In the genomic region with DNA sequence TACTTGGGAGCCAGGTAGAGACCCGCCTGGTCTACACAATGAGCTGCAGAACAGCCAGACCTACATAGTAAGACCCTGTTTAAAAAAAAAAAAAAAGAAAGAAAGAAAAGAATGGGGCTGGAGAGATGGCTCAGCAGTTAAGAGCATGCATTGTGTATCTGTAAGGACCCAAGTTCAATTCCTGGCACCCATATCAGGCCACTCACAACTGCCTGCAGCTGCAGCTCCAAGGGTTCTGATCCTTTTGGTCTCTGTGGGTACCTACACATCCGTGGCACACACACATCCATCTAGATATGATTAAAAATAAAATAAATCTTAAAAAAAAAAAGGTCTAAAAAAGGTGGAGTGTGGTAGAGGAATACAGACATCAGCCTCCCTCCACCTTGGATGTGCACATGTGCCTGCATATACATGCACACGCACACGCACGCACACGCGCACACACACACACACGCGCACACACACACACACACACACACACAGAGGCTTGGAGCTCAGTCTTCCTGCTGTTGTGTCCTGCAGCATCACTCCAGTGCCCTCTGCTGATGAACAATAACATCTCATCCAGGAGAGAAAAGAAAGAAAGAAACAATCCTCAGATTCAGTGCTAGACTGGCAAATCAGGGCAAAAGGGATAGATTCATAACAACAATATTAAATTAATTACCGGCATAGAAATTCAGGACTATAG, we compare ENCODE assay signal across 10 mouse cellular contexts. TPM values are rescaled to one million over a fixed set of nuclear protein-coding genes. Genes with fewer than 3 reads are reported as not detected.
DNase-seq lines count a peak whose midpoint lies in the region; ATAC-seq and TF ChIP-seq lines count a peak whose summit lies in the region.
"Had no signal": no experiment of that assay in that cellular context is flagged by ENCODE, and none has a peak within 500 bp of the region (broad histone marks: within the 10 kb centered on the region; RNA-seq: fewer than 3 reads in every experiment).

No protein-coding gene starts in this region.

- TF ChIP-seq POLR2A in kidney, adult 2 months (IDR thresholded peaks at IDR 0.05; ENCODE audit: low read depth, low read length) = no peak

- 83% methylated on average over 10 of the region's 10 CpGs for WGBS in kidney, adult 2 months

- no peaks in the 10 kb centered on the region for H3K4me1 ChIP-seq in kidney, adult 2 months (ENCODE audit: control insufficient read depth, insufficient read depth, low read length)
- H3K4me1 ChIP-seq: embryonic facial prominence, embryonic 15.5 days had no signal

- TF ChIP-seq CTCF in kidney, adult 2 months (conservative IDR thresholded peaks at IDR 0.05; ENCODE audit: insufficient read depth, insufficient read length, low read depth, low read length) = peak; percentile 30; the same call in 1 of the 2 replicates

- H3K27me3 ChIP-seq in kidney, adult 2 months (replicated peaks; ENCODE audit: control insufficient read depth, insufficient read depth, low read length) = no peaks in the 10 kb centered on the region
- H3K27me3 ChIP-seq: embryonic facial prominence, embryonic 15.5 days had no signal

- ATAC-seq in CD4-positive, CD25-positive, alpha-beta regulatory T cell, adult 4 months = no peak

- H3K4me3 ChIP-seq in kidney, adult 2 months (ENCODE audit: insufficient read depth, low read depth, low read length) = no peak overlapping the region
- H3K4me3 ChIP-seq: embryonic facial prominence, embryonic 15.5 days had no signal

- H3K27ac ChIP-seq in kidney, adult 2 months (ENCODE audit: insufficient read depth, low read depth, low read length) = no peak overlapping the region
- H3K27ac ChIP-seq: embryonic facial prominence, embryonic 15.5 days had no signal

- H3K36me3 ChIP-seq in kidney, adult 2 months (ENCODE audit: control insufficient read depth, insufficient read depth, low read length) = no peaks in the 10 kb centered on the region
- H3K36me3 ChIP-seq: embryonic facial prominence, embryonic 15.5 days had no signal

- peak; percentile 55 for DNase-seq in CD4-positive, CD25-positive, alpha-beta regulatory T cell, adult 2 months (ENCODE audit: low read depth, low spot score)
- DNase-seq in kidney, adult 2 months = no peak
- DNase-seq in kidney, postnatal 25 days = no peak
- DNase-seq in right cerebral cortex, postnatal 10 days (ENCODE audit: low spot score in 2 of 2) = peak; percentile 33 to 44
- DNase-seq in right cerebral cortex, postnatal 25 days = no peak
- peak; percentile 14 for DNase-seq in thymus, postnatal 25 days
- no peak for DNase-seq in urinary bladder, postnatal 36 days (ENCODE audit: low spot score in 2 of 2)
- DNase-seq: adrenal gland, postnatal 36 days had no signal

RNA-seq across cellular contexts. Expression of gene Ccdc171, which starts 10.2 kb away (rescaled TPM):
- polyA plus RNA-seq in CD4-positive, CD25-positive, alpha-beta regulatory T cell, adult 4 months (2017; shearing (Covaris generic)) = 10 to 100 TPM; 16.3 to 19.5 TPM
- 0.72 TPM in 2 replicates for polyA plus RNA-seq in kidney, adult 2 months (2012; rRNA removed)

RNA-seq across cellular contexts. Expression of gene Psip1, which starts 28.9 kb away (rescaled TPM):
- 10 to 100 TPM; 66.0 to 83.8 TPM for polyA plus RNA-seq in CD4-positive, CD25-positive, alpha-beta regulatory T cell, adult 4 months (2017; shearing (Covaris generic))
- 10.6 and 11.0 TPM in 2 replicates for polyA plus RNA-seq in kidney, adult 2 months (2012; rRNA removed)

Comparison
In these comparisons a context has a peak if more than half of its experiments do, and no peak if none do; other contexts are left out.
1. DNase-seq: peak in CD4-positive, CD25-positive, alpha-beta regulatory T cell, adult 2 months (single experiment), right cerebral cortex, postnatal 10 days (2 of 2) and thymus, postnatal 25 days (single experiment); none in kidney, adult 2 months (single experiment), kidney, postnatal 25 days (0 of 2), right cerebral cortex, postnatal 25 days (single experiment) and urinary bladder, postnatal 36 days (0 of 2).
2. RNA of gene Ccdc171, which starts 10.2 kb away (polyA plus RNA-seq): 16.3 to 19.5 TPM in CD4-positive, CD25-positive, alpha-beta regulatory T cell, adult 4 months; 0.72 TPM in kidney, adult 2 months; every median in the first group is over 10 times any median in the second.